Mouse (Mus musculus): ENCODE measurements around the gene Lemd2. TPM values are rescaled to one million over a fixed set of nuclear protein-coding genes. Genes with fewer than 3 reads are reported as not detected.

The Lemd2 gene
- polyA plus RNA-seq, 1 experiment from 2014 or later = 24.0 TPM

- WGBS = 38% methylated on average over 8 of the region's 8 CpGs
Observed at GRCm38 (mm10) chr17:27146323-27146923, 57.8 kb downstream of the Lemd2 start.

DNA sequence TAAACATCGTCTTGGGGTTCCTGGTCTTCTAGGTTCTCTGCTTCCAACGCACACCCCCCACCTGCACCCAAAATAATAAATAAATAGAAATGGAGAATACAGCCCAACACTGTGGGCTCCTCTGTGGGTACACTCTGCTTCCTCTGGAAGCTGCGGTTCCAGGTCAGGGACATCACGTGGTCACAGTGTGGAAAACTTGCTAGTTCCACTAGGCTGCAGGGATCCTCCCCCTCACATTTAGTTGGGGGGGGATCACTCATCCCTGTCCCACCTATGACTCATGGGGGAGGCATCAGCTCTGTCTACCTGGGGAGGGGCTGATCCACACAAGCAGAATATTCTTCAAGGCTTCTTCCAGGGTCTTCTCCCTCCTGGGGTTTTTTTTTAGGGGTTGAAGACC is 60.1 kb downstream of the Lemd2 start:
- no peak for ATAC-seq
- no peak overlapping the region for H3K27ac ChIP-seq
- H3K9me3 ChIP-seq = no peaks in the 10 kb centered on the region
- WGBS = 86% methylated on average over 4 of the region's 4 CpGs
- H3K4me2 ChIP-seq (replicated peaks) = no peak overlapping the region
- no peaks in the 10 kb centered on the region for H3K36me3 ChIP-seq
- no peaks in the 10 kb centered on the region for H3K27me3 ChIP-seq
- peaks cover 65% of the 10 kb centered on the region for H3K4me1 ChIP-seq (replicated peaks)
- H3K4me3 ChIP-seq (replicated peaks) = no peak overlapping the region
- no peak overlapping the region for H3K9ac ChIP-seq (replicated peaks)

More at GRCm38 (mm10) chr17:27146323-27146923, 57.8 kb downstream of the Lemd2 start:
- peaks cover 61% of the 10 kb centered on the region for H3K4me1 ChIP-seq (replicated peaks)
- H3K27ac ChIP-seq = no peak overlapping the region
- H3K9ac ChIP-seq (replicated peaks) = no peak overlapping the region
- H3K4me2 ChIP-seq (replicated peaks) = no peak overlapping the region
- no peak for ATAC-seq
- H3K9me3 ChIP-seq = no peaks in the 10 kb centered on the region
- H3K27me3 ChIP-seq = no peaks in the 10 kb centered on the region
- H3K4me3 ChIP-seq (replicated peaks) = no peak overlapping the region
- no peaks in the 10 kb centered on the region for H3K36me3 ChIP-seq

GRCm38 (mm10) chr17:27141971-27142450 is 62.3 kb downstream of the Lemd2 start:
- Histone ChIP-seq H3K9ac (replicated peaks) (no peak overlapping the region), H3K4me2 (replicated peaks) (no peak overlapping the region), H3K27me3 (no peaks in the 10 kb centered on the region), H3K4me1 (replicated peaks) (peaks cover 66% of the 10 kb centered on the region), H3K27ac (no peak overlapping the region), H3K36me3 (no peaks in the 10 kb centered on the region), H3K9me3 (no peaks in the 10 kb centered on the region), H3K4me3 (replicated peaks) (no peak overlapping the region)
- no peak for ATAC-seq
- WGBS = 59% methylated on average over 10 of the region's 10 CpGs

DNA sequence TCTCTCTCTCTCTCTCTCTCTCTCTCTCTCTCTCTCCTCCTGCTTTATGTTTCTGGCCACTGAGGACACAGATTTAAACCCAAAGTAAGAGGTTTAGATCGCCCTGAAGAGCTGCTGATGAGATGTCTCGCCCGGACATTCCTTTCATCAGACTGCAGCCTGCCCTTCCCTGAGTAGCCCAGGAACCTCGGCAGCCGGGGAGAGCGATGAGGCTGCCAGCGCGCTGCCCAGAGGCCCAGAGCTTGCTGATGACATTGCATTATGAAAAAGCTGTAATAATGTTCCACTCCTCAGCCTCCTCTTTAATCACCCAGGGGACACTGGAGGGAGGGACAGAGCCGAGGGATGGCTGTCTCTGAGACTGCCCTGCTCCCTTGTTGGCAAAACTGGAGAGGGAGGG is 64.0 kb downstream of the Lemd2 start:
- H3K36me3 ChIP-seq = no peaks in the 10 kb centered on the region
- ATAC-seq = 0 out of 2 replicates have a peak, but pooled peaks have one; percentile 12
- 0 out of 2 replicates have a peak, but pooled peaks cover 2% of the 10 kb centered on the region for H3K27me3 ChIP-seq
- H3K4me3 ChIP-seq (replicated peaks) = no peak overlapping the region
- no peaks in the 10 kb centered on the region for H3K9me3 ChIP-seq
- peaks cover 56% of the 10 kb centered on the region for H3K4me1 ChIP-seq (replicated peaks)
- H3K9ac ChIP-seq (replicated peaks) = peak overlapping the region; percentile 34
- H3K27ac ChIP-seq = peak overlapping the region; percentile 72
- WGBS = 41% methylated on average over 9 of the region's 9 CpGs
- no peak overlapping the region for H3K4me2 ChIP-seq (replicated peaks)

Other genes starting within 250 kb of the Lemd2 start
- 18.9 and 20.8 TPM in 2 replicates for gene Zbtb9, start 231.3 kb downstream of the Lemd2 start, polyA plus RNA-seq (2015; fragmentation: Nextera tagmentation; extraction: Ambion mirVana)
- gene Bak1, start 175.5 kb downstream of the Lemd2 start, polyA plus RNA-seq (2015; fragmentation: Nextera tagmentation; extraction: Ambion mirVana) = 2.4 and 3.1 TPM in 2 replicates
- gene Itpr3, start 147.2 kb downstream of the Lemd2 start, polyA plus RNA-seq (2015; fragmentation: Nextera tagmentation; extraction: Ambion mirVana) = 0.68 and 1.3 TPM in 2 replicates
- 356 and 378 TPM in 2 replicates for gene Uqcc2, start 70.6 kb downstream of the Lemd2 start, polyA plus RNA-seq (2015; fragmentation: Nextera tagmentation; extraction: Ambion mirVana)
- gene Ip6k3, start 36.7 kb downstream of the Lemd2 start, polyA plus RNA-seq (2015; fragmentation: Nextera tagmentation; extraction: Ambion mirVana) = 0.22 and 0.46 TPM in 2 replicates